Mouse (Mus musculus) cerebellum, adult 2 months (tissue): Measurements from ENCODE around the gene a.

Source experiments
- CTCF ChIP-seq: fragments of 200-500 bp; IDR thresholded peaks from 2 replicates; pipeline ENCODE4 v1.5.1; 2011; ENCODE audit warnings: low read depth, mild to moderate bottlenecking, control low read depth, low read length, moderate library complexity, borderline replicate concordance; ENCODE audit not compliant: insufficient read depth
- POLR2A ChIP-seq: fragments of 200-500 bp; IDR thresholded peaks from 2 replicates; pipeline ENCODE4 v1.6.1; 2011; ENCODE audit warnings: low read length, control low read depth, borderline replicate concordance; ENCODE audit not compliant: insufficient read depth

DNA sequence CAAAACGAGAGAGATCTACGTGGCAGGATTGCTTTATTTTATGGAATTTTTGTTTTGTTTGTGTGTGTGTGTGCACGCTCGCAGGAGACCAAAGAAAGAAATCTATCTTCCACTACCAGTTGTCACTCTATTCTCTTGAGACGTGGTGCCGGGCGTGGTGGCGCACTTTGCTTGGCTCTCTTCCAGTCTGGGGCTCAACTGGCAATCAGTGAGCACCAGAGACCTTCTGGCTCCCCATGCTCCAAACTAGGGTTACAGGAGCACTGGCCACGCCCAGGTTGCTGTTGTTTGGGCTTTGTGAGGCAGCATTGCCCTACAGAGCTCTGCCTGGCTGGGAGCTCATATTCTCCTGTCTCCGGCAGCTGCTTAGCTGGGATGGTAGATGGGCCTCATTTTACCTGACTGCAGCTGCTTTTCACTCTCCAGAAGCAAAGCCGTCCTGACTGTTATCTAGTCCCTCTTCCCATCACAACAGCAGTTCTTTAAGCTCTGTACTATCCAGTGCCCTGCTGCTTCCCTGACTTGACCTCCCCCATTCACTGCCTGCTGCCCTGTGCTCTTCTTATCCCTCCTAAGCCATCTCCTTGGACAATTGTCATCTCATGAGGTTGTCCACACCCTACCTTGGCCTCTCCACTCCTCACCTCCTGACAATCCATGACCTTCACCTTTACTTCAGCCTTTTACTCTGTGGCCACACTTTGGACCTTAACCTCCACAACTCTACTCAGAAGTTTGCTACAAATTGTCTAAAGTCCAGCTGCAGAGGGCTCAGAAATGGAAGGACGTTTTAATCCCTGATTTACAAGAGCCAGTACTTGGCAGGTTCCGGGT, 299.9 kb downstream of the a start:
- TF ChIP-seq CTCF (no peak), POLR2A (no peak)
